In genomic region chr17:88345433-88345832, GRCm38 (mm10) we compare ENCODE assay signal across 23 mouse cellular contexts.
DNase-seq lines count a peak whose midpoint lies in the region; ATAC-seq and TF ChIP-seq lines count a peak whose summit lies in the region.
"Had no signal": no experiment of that assay in that cellular context is flagged by ENCODE, and none has a peak within 500 bp of the region (broad histone marks: within the 10 kb centered on the region; RNA-seq: fewer than 3 reads in every experiment).

No protein-coding gene starts in this region.

- intact Hi-C loops in heart, postnatal 10 days (cut with DNase I), result no loop called here

- H3K4me1 ChIP-seq in liver, embryonic 11.5 days (replicated peaks; ENCODE audit: control insufficient read depth, insufficient read depth, low read length), result no peaks in the 10 kb centered on the region; the same call in 1 of the 2 replicates
- no peaks in the 10 kb centered on the region for H3K4me1 ChIP-seq in liver, embryonic 12.5 days
- H3K4me1 ChIP-seq in CH12.LX (ENCODE audit: control insufficient read depth in 1 of 2, insufficient read depth in 2 of 2), result peaks cover 24 to 74% of the 10 kb centered on the region in 2 experiments
- H3K4me1 ChIP-seq: embryonic facial prominence, embryonic 10.5 days; embryonic facial prominence, embryonic 12.5 days; forebrain, embryonic 13.5 days; forebrain, embryonic 15.5 days had no signal

- TF ChIP-seq CTCF in CH12.LX (conservative IDR thresholded peaks at IDR 0.05 in 1 of 2, IDR thresholded peaks at IDR 0.05 in 1 of 2; ENCODE audit: low read depth in 2 of 2, low read length in 2 of 2), result no peak

- no peak for ATAC-seq in liver, embryonic 11.5 days (replicated peaks; ENCODE audit: low FRiP score)
- no peak for ATAC-seq in liver, embryonic 12.5 days
- ATAC-seq: CD4-positive, CD25-positive, alpha-beta regulatory T cell, adult 4 months; forebrain, embryonic 13.5 days; forebrain, embryonic 15.5 days; forebrain, postnatal 0 days; Patski had no signal

- dilution Hi-C loops in CH12.LX (cut with MboI; ENCODE audit: extremely low pct_ligation_motif_present, extremely low pct_unique_long_range_greater_than_20kb, low sequenced_read_pairs), result no loop called here

- no peak overlapping the region for H3K4me3 ChIP-seq in liver, embryonic 11.5 days (ENCODE audit: low read depth, low read length)
- H3K4me3 ChIP-seq in liver, embryonic 12.5 days, result no peak overlapping the region
- H3K4me3 ChIP-seq in CH12.LX (replicated peaks in 1 of 3; ENCODE audit: low read depth in 2 of 3, low read length in 2 of 3, poor library complexity in 1 of 3), result no peak overlapping the region
- H3K4me3 ChIP-seq: embryonic facial prominence, embryonic 10.5 days; embryonic facial prominence, embryonic 12.5 days; forebrain, embryonic 13.5 days; forebrain, embryonic 15.5 days had no signal

- H3K4me2 ChIP-seq in liver, embryonic 11.5 days, result no peak overlapping the region
- no peak overlapping the region for H3K4me2 ChIP-seq in liver, embryonic 12.5 days
- H3K4me2 ChIP-seq in CH12.LX (ENCODE audit: insufficient read depth, low read depth, poor library complexity, severe bottlenecking), result peak overlapping the region; percentile 99
- H3K4me2 ChIP-seq: embryonic facial prominence, embryonic 12.5 days; forebrain, embryonic 13.5 days; forebrain, embryonic 15.5 days had no signal

- TF ChIP-seq EP300 in CH12.LX (IDR thresholded peaks at IDR 0.05; ENCODE audit: low read length), result peak; percentile 92

- H3K9me3 ChIP-seq in liver, embryonic 11.5 days (ENCODE audit: control insufficient read depth, low read length), result no peaks in the 10 kb centered on the region
- H3K9me3 ChIP-seq in liver, embryonic 12.5 days (replicated peaks), result no peaks in the 10 kb centered on the region
- H3K9me3 ChIP-seq in CH12.LX (replicated peaks; ENCODE audit: low read length), result peaks cover 11% of the 10 kb centered on the region
- H3K9me3 ChIP-seq: embryonic facial prominence, embryonic 10.5 days; embryonic facial prominence, embryonic 12.5 days; forebrain, embryonic 13.5 days; forebrain, embryonic 15.5 days; G1E had no signal

- DNase-seq in heart, adult 11 months, result peak; percentile 90
- DNase-seq in heart, postnatal 10 days, result no peak
- peak; percentile 10 for DNase-seq in liver, embryonic 11.5 days (ENCODE audit: low spot score)
- DNase-seq in CH12.LX (ENCODE audit: extremely low read depth) (peak; percentile 91), R1 (ENCODE audit: low read depth, low spot score) (peak; percentile 33)
- no peak for DNase-seq in thymus, postnatal 36 days
- no peak for DNase-seq in kidney, adult 8-10 months
- DNase-seq: adrenal gland, adult 2 months; adrenal gland, postnatal 10 days; adrenal gland, postnatal 25 days; B cell, adult 2 months; cerebellum, adult 11-12 months; cerebellum, adult 9-10 months; cerebellum, postnatal 25 days; forebrain, postnatal 0 days had no signal

- no peaks in the 10 kb centered on the region for H3K79me2 ChIP-seq in CH12.LX (replicated peaks; ENCODE audit: control insufficient read depth, extremely low read depth, insufficient read depth, poor library complexity, severe bottlenecking)

- in situ Hi-C loops in CH12.LX (cut with MboI; ENCODE audit: low pct_ligation_motif_present, low pct_unique_long_range_greater_than_20kb, low sequenced_read_pairs), result no loop called here

- H3K27me3 ChIP-seq in liver, embryonic 11.5 days (replicated peaks; ENCODE audit: control insufficient read depth, insufficient read depth, low read length), result no peaks in the 10 kb centered on the region
- H3K27me3 ChIP-seq in liver, embryonic 12.5 days (replicated peaks), result no peaks in the 10 kb centered on the region
- H3K27me3 ChIP-seq in CH12.LX (replicated peaks), result no peaks in the 10 kb centered on the region
- H3K27me3 ChIP-seq: embryonic facial prominence, embryonic 12.5 days; forebrain, embryonic 13.5 days; forebrain, embryonic 15.5 days; Patski had no signal

- 82% methylated on average over 9 of the region's 9 CpGs for WGBS in liver, embryonic 11.5 days
- WGBS in liver, embryonic 12.5 days (ENCODE audit: insufficient replicate concordance), result 72% methylated on average over 9 of the region's 9 CpGs

- TF ChIP-seq POLR2A in CH12.LX (IDR thresholded peaks at IDR 0.05; ENCODE audit: low read depth, low read length), result peak; percentile 35; the same call in 1 of the 2 replicates

- no peaks in the 10 kb centered on the region for H3K36me3 ChIP-seq in liver, embryonic 11.5 days (ENCODE audit: control insufficient read depth, insufficient read depth, low read length)
- H3K36me3 ChIP-seq in liver, embryonic 12.5 days, result no peaks in the 10 kb centered on the region
- peaks cover 0 to 2% of the 10 kb centered on the region in 2 experiments for H3K36me3 ChIP-seq in CH12.LX (replicated peaks in 1 of 2; ENCODE audit: control insufficient read depth in 1 of 2, insufficient read depth in 1 of 2, low read length in 1 of 2)
- H3K36me3 ChIP-seq: embryonic facial prominence, embryonic 10.5 days; embryonic facial prominence, embryonic 12.5 days; forebrain, embryonic 15.5 days; G1E had no signal

- H3K27ac ChIP-seq in liver, embryonic 11.5 days (ENCODE audit: low read depth, low read length), result no peak overlapping the region
- no peak overlapping the region for H3K27ac ChIP-seq in liver, embryonic 12.5 days
- H3K27ac ChIP-seq in CH12.LX (ENCODE audit: insufficient read depth, low read depth), result peak overlapping the region; percentile 58
- H3K27ac ChIP-seq: embryonic facial prominence, embryonic 10.5 days; embryonic facial prominence, embryonic 12.5 days; forebrain, embryonic 13.5 days; forebrain, embryonic 15.5 days had no signal

- TF ChIP-seq RAD21 in CH12.LX (IDR thresholded peaks at IDR 0.05; ENCODE audit: low read depth, low read length), result no peak; the same call in 1 of the 2 replicates

- H3K9ac ChIP-seq in liver, embryonic 11.5 days (ENCODE audit: low read depth, low read length), result no peak overlapping the region
- no peak overlapping the region for H3K9ac ChIP-seq in liver, embryonic 12.5 days
- H3K9ac ChIP-seq in CH12.LX (ENCODE audit: insufficient read depth, low read depth), result peak overlapping the region; percentile 55
- H3K9ac ChIP-seq: embryonic facial prominence, embryonic 12.5 days; forebrain, embryonic 13.5 days; forebrain, embryonic 15.5 days; forebrain, postnatal 0 days had no signal

TF ChIP-seq in CH12.LX, 34 proteins besides CTCF, POLR2A, EP300 and RAD21 (continues in another document):
- peak; percentile 23 for TF ChIP-seq BHLHE40 (IDR thresholded peaks at IDR 0.05; ENCODE audit: low read depth, low read length)
- peak; percentile 42; the same call in 1 of the 2 replicates for TF ChIP-seq ELF1 (IDR thresholded peaks at IDR 0.05; ENCODE audit: low read depth, low read length)
- TF ChIP-seq PAX5 (IDR thresholded peaks at IDR 0.05; ENCODE audit: low read length), result no peak
- TF ChIP-seq SMC3 (IDR thresholded peaks at IDR 0.05; ENCODE audit: low read depth, low read length), result no peak
- TF ChIP-seq JUN (IDR thresholded peaks at IDR 0.05; ENCODE audit: insufficient read depth, low read depth, low read length), result peak; percentile 61; the same call in 1 of the 2 replicates
- no peak for TF ChIP-seq ZMIZ1 (IDR thresholded peaks at IDR 0.05; ENCODE audit: low read depth, low read length)
- no peak for TF ChIP-seq NRF1 (IDR thresholded peaks at IDR 0.05; ENCODE audit: low read depth, low read length)
- 0 out of 2 replicates have a peak, but pooled peaks have one; percentile 19 for TF ChIP-seq CHD2 (IDR thresholded peaks at IDR 0.05; ENCODE audit: low read length)
- 0 out of 2 replicates have a peak, but pooled peaks have one; percentile 52 for TF ChIP-seq E2F4 (IDR thresholded peaks at IDR 0.05; ENCODE audit: insufficient replicate concordance, low read depth, low read length)
- TF ChIP-seq TBP (conservative IDR thresholded peaks at IDR 0.05; ENCODE audit: low read depth, low read length), result peak; percentile 32; the same call in 1 of the 2 replicates
- no peak; the same call in 1 of the 2 replicates for TF ChIP-seq UBTF (IDR thresholded peaks at IDR 0.05; ENCODE audit: low read depth, low read length)
- TF ChIP-seq USF1 (IDR thresholded peaks at IDR 0.05; ENCODE audit: low read depth, low read length), result no peak
- TF ChIP-seq CHD1 (IDR thresholded peaks at IDR 0.05; ENCODE audit: low read depth, low read length), result no peak
- no peak for TF ChIP-seq KAT2A (IDR thresholded peaks at IDR 0.05; ENCODE audit: insufficient replicate concordance, low read length)
- peak; percentile 79 for TF ChIP-seq MAFK (IDR thresholded peaks at IDR 0.05; ENCODE audit: insufficient replicate concordance, low read length)
- 0 out of 2 replicates have a peak, but pooled peaks have one; percentile 61 for TF ChIP-seq RCOR1 (conservative IDR thresholded peaks at IDR 0.05; ENCODE audit: low read depth, low read length)
- TF ChIP-seq USF2 (conservative IDR thresholded peaks at IDR 0.05; ENCODE audit: low read depth, low read length), result no peak
- peak; percentile 90 for TF ChIP-seq ETS1 (conservative IDR thresholded peaks at IDR 0.05; ENCODE audit: low read depth, low read length)
- TF ChIP-seq POLR2AphosphoS2 (IDR thresholded peaks at IDR 0.05; ENCODE audit: low read depth, low read length), result no peak
- TF ChIP-seq NELFE (IDR thresholded peaks at IDR 0.05; ENCODE audit: low read depth, low read length), result peak; percentile 54; the same call in 1 of the 2 replicates
- TF ChIP-seq GABPA (IDR thresholded peaks at IDR 0.05; ENCODE audit: insufficient replicate concordance, low read depth, low read length), result no peak
- TF ChIP-seq MAZ (IDR thresholded peaks at IDR 0.05; ENCODE audit: low read depth, low read length), result no peak
- no peak; the same call in 1 of the 2 replicates for TF ChIP-seq MXI1 (IDR thresholded peaks at IDR 0.05; ENCODE audit: low read depth, low read length)
- TF ChIP-seq SIN3A (IDR thresholded peaks at IDR 0.05; ENCODE audit: low read length), result peak; percentile 47; the same call in 1 of the 2 replicates
- no peak; the same call in 1 of the 2 replicates for TF ChIP-seq HCFC1 (IDR thresholded peaks at IDR 0.05; ENCODE audit: low read depth, low read length)
- TF ChIP-seq ZNF384 (IDR thresholded peaks at IDR 0.05; ENCODE audit: low read depth, low read length), result no peak
- TF ChIP-seq MAX (IDR thresholded peaks at IDR 0.05; ENCODE audit: low read length), result no peak; the same call in 1 of the 2 replicates
- no peak for TF ChIP-seq ZC3H11A (IDR thresholded peaks at IDR 0.05; ENCODE audit: low read depth, low read length)
- TF ChIP-seq MYC (IDR thresholded peaks at IDR 0.05; ENCODE audit: low read depth, low read length), result no peak
- TF ChIP-seq IRF4 (IDR thresholded peaks at IDR 0.05; ENCODE audit: low read depth, low read length), result peak; percentile 88
- no peak; the same call in 1 of the 2 replicates for TF ChIP-seq TCF12 (IDR thresholded peaks at IDR 0.05; ENCODE audit: low read depth, low read length)
- TF ChIP-seq MEF2A (IDR thresholded peaks at IDR 0.05; ENCODE audit: borderline replicate concordance, low read depth, low read length), result no peak

Comparison
In these comparisons a context has a peak if more than half of its experiments do, and no peak if none do; other contexts are left out.
1. DNase-seq: peak in heart, adult 11 months (single experiment), liver, embryonic 11.5 days (single experiment), CH12.LX (single experiment) and R1 (single experiment); none in heart, postnatal 10 days (0 of 2), thymus, postnatal 36 days (0 of 2) and kidney, adult 8-10 months (0 of 2).